ENCODE assay signal across 15 mouse cellular contexts in genomic region chr1:55042246-55042645, GRCm38 (mm10). TPM values are rescaled to one million over a fixed set of nuclear protein-coding genes. Genes with fewer than 3 reads are reported as not detected.
DNase-seq lines count a peak whose midpoint lies in the region; ATAC-seq and TF ChIP-seq lines count a peak whose summit lies in the region.
"Had no signal": no experiment of that assay in that cellular context is flagged by ENCODE, and none has a peak within 500 bp of the region (broad histone marks: within the 10 kb centered on the region; RNA-seq: fewer than 3 reads in every experiment).

No protein-coding gene starts in this region.

- no peaks in the 10 kb centered on the region for H3K36me3 ChIP-seq in liver, embryonic 11.5 days (ENCODE audit: control insufficient read depth, insufficient read depth, low read length)
- no peaks in the 10 kb centered on the region for H3K36me3 ChIP-seq in MEL (ENCODE audit: control insufficient read depth in 1 of 2, insufficient read depth in 2 of 2, low read length in 2 of 2)
- no peaks in the 10 kb centered on the region for H3K36me3 ChIP-seq in hindbrain, embryonic 16.5 days (ENCODE audit: control insufficient read depth, insufficient read depth, low read length)
- H3K36me3 ChIP-seq: G1E; limb, embryonic 15.5 days; midbrain, embryonic 13.5 days had no signal

- H3K4me1 ChIP-seq in liver, embryonic 11.5 days (replicated peaks; ENCODE audit: control insufficient read depth, insufficient read depth, low read length): no peaks in the 10 kb centered on the region
- H3K4me1 ChIP-seq in MEL (ENCODE audit: control insufficient read depth in 1 of 2, insufficient read depth in 2 of 2, low read length in 2 of 2): no peaks in the 10 kb centered on the region
- no peaks in the 10 kb centered on the region for H3K4me1 ChIP-seq in hindbrain, embryonic 16.5 days (ENCODE audit: control insufficient read depth, insufficient read depth, low read depth, low read length)
- H3K4me1 ChIP-seq: limb, embryonic 15.5 days; midbrain, embryonic 13.5 days had no signal

- no peaks in the 10 kb centered on the region for H3K27me3 ChIP-seq in liver, embryonic 11.5 days (replicated peaks; ENCODE audit: control insufficient read depth, insufficient read depth, low read length)
- H3K27me3 ChIP-seq in MEL (ENCODE audit: control insufficient read depth in 1 of 2, insufficient read depth in 2 of 2, low read length in 2 of 2): no peaks in the 10 kb centered on the region; a peak in 1 of 4 replicates
- no peaks in the 10 kb centered on the region for H3K27me3 ChIP-seq in hindbrain, embryonic 16.5 days (replicated peaks; ENCODE audit: control insufficient read depth, insufficient read depth, low read length)
- H3K27me3 ChIP-seq: limb, embryonic 15.5 days; midbrain, embryonic 13.5 days had no signal

- DNase-seq in liver: peak; percentile 17
- DNase-seq in liver, embryonic 11.5 days (ENCODE audit: low spot score): no peak
- DNase-seq in CD4-positive helper T cell, adult 2 months (ENCODE audit: low read depth, low spot score): peak; percentile 52
- DNase-seq in MEL (ENCODE audit: low read depth, low spot score): peak; percentile 42
- peak; percentile 67 for DNase-seq in naive thymus-derived CD4-positive, alpha-beta T cell, adult 2 months (ENCODE audit: low read depth)
- no peak for DNase-seq in urinary bladder, postnatal 25 days (ENCODE audit: low spot score)
- no peak for DNase-seq in frontal cortex, postnatal 10 days (ENCODE audit: low spot score in 2 of 2)
- DNase-seq: cerebellum, adult 8-10 months; kidney, adult 18-20 months; kidney, postnatal 4 days; lung, postnatal 36 days had no signal

- peak; percentile 34 to 49 (median 46); a peak in 5 of 6 replicates for TF ChIP-seq CTCF in MEL (IDR thresholded peaks at IDR 0.05 in 2 of 3, conservative IDR thresholded peaks at IDR 0.05 in 1 of 3; ENCODE audit: control insufficient read depth in 1 of 3, insufficient read depth in 1 of 3, low read depth in 2 of 3, low read length in 3 of 3, poor library complexity in 1 of 3, severe bottlenecking in 1 of 3)

- peak; percentile 58 for TF ChIP-seq RAD21 in MEL (IDR thresholded peaks at IDR 0.05; ENCODE audit: low read depth, low read length)

- no peaks in the 10 kb centered on the region for H3K79me2 ChIP-seq in MEL (ENCODE audit: control insufficient read depth, insufficient read depth, low read length, poor library complexity)

- no peaks in the 10 kb centered on the region; the same call in 1 of the 2 replicates for H3K9me3 ChIP-seq in liver, embryonic 11.5 days (ENCODE audit: control insufficient read depth, low read length)
- H3K9me3 ChIP-seq in MEL (replicated peaks; ENCODE audit: insufficient read depth, low read length): no peaks in the 10 kb centered on the region
- H3K9me3 ChIP-seq in hindbrain, embryonic 16.5 days (ENCODE audit: control insufficient read depth, low read length): peaks cover 10% of the 10 kb centered on the region
- H3K9me3 ChIP-seq: limb, embryonic 15.5 days; midbrain, embryonic 13.5 days had no signal

- ATAC-seq in liver, embryonic 11.5 days (replicated peaks; ENCODE audit: low FRiP score): no peak
- no peak for ATAC-seq in hindbrain, embryonic 16.5 days
- ATAC-seq: midbrain, embryonic 13.5 days had no signal

- no peak overlapping the region for H3K9ac ChIP-seq in liver, embryonic 11.5 days (ENCODE audit: low read depth, low read length)
- H3K9ac ChIP-seq in MEL (ENCODE audit: control insufficient read depth, low read depth, low read length, poor library complexity, severe bottlenecking): no peak overlapping the region
- no peak overlapping the region for H3K9ac ChIP-seq in hindbrain, embryonic 16.5 days (ENCODE audit: low read depth, low read length)
- H3K9ac ChIP-seq: limb, embryonic 15.5 days; midbrain, embryonic 13.5 days had no signal

- no peak overlapping the region for H3K4me3 ChIP-seq in liver, embryonic 11.5 days (ENCODE audit: low read depth, low read length)
- no peak overlapping the region for H3K4me3 ChIP-seq in MEL (ENCODE audit: control insufficient read depth in 1 of 2, insufficient read depth in 1 of 2, low read depth in 2 of 2, low read length in 2 of 2)
- no peak overlapping the region for H3K4me3 ChIP-seq in hindbrain, embryonic 16.5 days (ENCODE audit: low read length)
- H3K4me3 ChIP-seq: limb, embryonic 15.5 days; midbrain, embryonic 13.5 days had no signal

- no peak for TF ChIP-seq POLR2A in MEL (IDR thresholded peaks at IDR 0.05; ENCODE audit: control insufficient read depth in 1 of 2, insufficient read depth in 1 of 2, low read depth in 1 of 2, low read length in 2 of 2, poor library complexity in 1 of 2)

- H3K4me2 ChIP-seq in liver, embryonic 11.5 days: no peak overlapping the region
- no peak overlapping the region for H3K4me2 ChIP-seq in hindbrain, embryonic 16.5 days (ENCODE audit: low read length)
- H3K4me2 ChIP-seq: limb, embryonic 15.5 days; midbrain, embryonic 13.5 days had no signal

- TF ChIP-seq EP300 in MEL (IDR thresholded peaks at IDR 0.05; ENCODE audit: low read depth in 1 of 2, low read length in 2 of 2): no peak

- H3K27ac ChIP-seq in liver, embryonic 11.5 days (ENCODE audit: low read depth, low read length): no peak overlapping the region
- H3K27ac ChIP-seq in MEL (ENCODE audit: control insufficient read depth, low read depth, low read length): no peak overlapping the region
- H3K27ac ChIP-seq in hindbrain, embryonic 16.5 days (ENCODE audit: low read depth, low read length): no peak overlapping the region
- H3K27ac ChIP-seq: limb, embryonic 15.5 days; midbrain, embryonic 13.5 days had no signal

- 46% methylated on average over 1 of the region's 1 CpGs for WGBS in liver, embryonic 11.5 days
- 54% methylated on average over 1 of the region's 1 CpGs for WGBS in hindbrain, embryonic 16.5 days

TF ChIP-seq in MEL, 35 proteins besides CTCF, POLR2A, EP300 and RAD21:
- no peak for TF ChIP-seq MAZ (IDR thresholded peaks at IDR 0.05; ENCODE audit: low read depth, low read length)
- TF ChIP-seq GATA1 (IDR thresholded peaks at IDR 0.05; ENCODE audit: low read depth, low read length): no peak
- TF ChIP-seq HCFC1 (IDR thresholded peaks at IDR 0.05; ENCODE audit: low read depth, low read length): no peak
- TF ChIP-seq ZNF384 (IDR thresholded peaks at IDR 0.05; ENCODE audit: low read depth, low read length): no peak
- TF ChIP-seq E2F4 (IDR thresholded peaks at IDR 0.05; ENCODE audit: borderline replicate concordance, low read depth, low read length): no peak
- peak; percentile 48 for TF ChIP-seq SMC3 (IDR thresholded peaks at IDR 0.05; ENCODE audit: low read depth, low read length)
- TF ChIP-seq USF1 (IDR thresholded peaks at IDR 0.05; ENCODE audit: low read depth, low read length): no peak
- no peak for TF ChIP-seq CHD2 (IDR thresholded peaks at IDR 0.05; ENCODE audit: low read length)
- no peak for TF ChIP-seq MXI1 (IDR thresholded peaks at IDR 0.05; ENCODE audit: low read depth, low read length)
- TF ChIP-seq ZC3H11A (IDR thresholded peaks at IDR 0.05; ENCODE audit: low read depth, low read length): peak; percentile 34; the same call in 1 of the 2 replicates
- no peak for TF ChIP-seq POLR2AphosphoS5 (IDR thresholded peaks at IDR 0.05; ENCODE audit: borderline replicate concordance, low read depth, low read length)
- no peak for TF ChIP-seq RCOR1 (IDR thresholded peaks at IDR 0.05; ENCODE audit: low read depth, low read length)
- no peak for TF ChIP-seq ZMIZ1 (IDR thresholded peaks at IDR 0.05; ENCODE audit: low read depth, low read length)
- no peak for TF ChIP-seq MEF2A (IDR thresholded peaks at IDR 0.05; ENCODE audit: extremely low read depth, insufficient replicate concordance, low read depth, low read length, poor library complexity, severe bottlenecking)
- TF ChIP-seq GABPA (IDR thresholded peaks at IDR 0.05; ENCODE audit: low read depth, low read length): no peak
- no peak for TF ChIP-seq NELFE (IDR thresholded peaks at IDR 0.05; ENCODE audit: low read depth, low read length)

RNA-seq across cellular contexts. Expression of gene Coq10b, which starts 10.3 kb away (rescaled TPM):
- 21.1 and 22.2 TPM in 2 replicates for polyA plus RNA-seq in liver, embryonic 11.5 days (2014; fragmentation: Nextera tagmentation; extraction: Ambion mirVana)
- total RNA-seq in MEL (2012; rRNA removed): 9.0 and 13.4 TPM in 2 replicates
- 10 to 100 TPM in 1 of 2 experiments, 1 to 10 TPM in 1; 9.8 to 84.6 TPM for polyA plus RNA-seq in MEL (2012; ENCODE audit: insufficient read depth in 1 of 2, insufficient read length in 2 of 2, low read depth in 1 of 2, low replicate concordance in 2 of 2, missing spikeins in 1 of 2)
- polyA plus RNA-seq in hindbrain, embryonic 16.5 days (2015; fragmentation: Nextera tagmentation; extraction: Ambion mirVana): 27.0 and 28.9 TPM in 2 replicates

RNA-seq across cellular contexts. Expression of gene Sf3b1, which starts 15.0 kb away (rescaled TPM):
- polyA plus RNA-seq in liver, embryonic 11.5 days (2014; fragmentation: Nextera tagmentation; extraction: Ambion mirVana): 223 and 255 TPM in 2 replicates
- 118 and 135 TPM in 2 replicates for total RNA-seq in MEL (2012; rRNA removed)
- 100 to 1,000 TPM; 111 to 167 TPM for polyA plus RNA-seq in MEL (2012; ENCODE audit: insufficient read depth in 1 of 2, insufficient read length in 2 of 2, low read depth in 1 of 2, low replicate concordance in 2 of 2, missing spikeins in 1 of 2)
- polyA plus RNA-seq in hindbrain, embryonic 16.5 days (2015; fragmentation: Nextera tagmentation; extraction: Ambion mirVana): 251 and 284 TPM in 2 replicates

RNA-seq across cellular contexts. Expression of gene Hspe1, which starts 45.7 kb away (rescaled TPM):
- 894 and 968 TPM in 2 replicates for polyA plus RNA-seq in liver, embryonic 11.5 days (2014; fragmentation: Nextera tagmentation; extraction: Ambion mirVana)
- total RNA-seq in MEL (2012; rRNA removed): 883 and 942 TPM in 2 replicates
- 100 to 1,000 TPM in 1 of 2 experiments, not detected in 1; 752 TPM for polyA plus RNA-seq in MEL (2012; ENCODE audit: insufficient read depth in 1 of 2, insufficient read length in 2 of 2, low read depth in 1 of 2, low replicate concordance in 2 of 2, missing spikeins in 1 of 2)
- polyA plus RNA-seq in hindbrain, embryonic 16.5 days (2015; fragmentation: Nextera tagmentation; extraction: Ambion mirVana): 223 and 242 TPM in 2 replicates

RNA-seq across cellular contexts. Expression of gene Hspd1, which starts 45.8 kb away (rescaled TPM):
- 809 and 855 TPM in 2 replicates for polyA plus RNA-seq in liver, embryonic 11.5 days (2014; fragmentation: Nextera tagmentation; extraction: Ambion mirVana)
- total RNA-seq in MEL (2012; rRNA removed): 775 and 808 TPM in 2 replicates
- polyA plus RNA-seq in MEL (2012; ENCODE audit: insufficient read depth in 1 of 2, insufficient read length in 2 of 2, low read depth in 1 of 2, low replicate concordance in 2 of 2, missing spikeins in 1 of 2): 100 to 1,000 TPM; 306 to 885 TPM
- 284 and 285 TPM in 2 replicates for polyA plus RNA-seq in hindbrain, embryonic 16.5 days (2015; fragmentation: Nextera tagmentation; extraction: Ambion mirVana)

Comparison
In these comparisons a context has a peak if more than half of its experiments do, and no peak if none do; other contexts are left out.
1. DNase-seq: peak in liver (single experiment), CD4-positive helper T cell, adult 2 months (single experiment), MEL (single experiment) and naive thymus-derived CD4-positive, alpha-beta T cell, adult 2 months (single experiment); none in liver, embryonic 11.5 days (single experiment), urinary bladder, postnatal 25 days (single experiment) and frontal cortex, postnatal 10 days (0 of 2).